Mouse (Mus musculus): ENCODE measurements around the gene Olfr463. TPM values are rescaled to one million over a fixed set of nuclear protein-coding genes. Genes with fewer than 3 reads are reported as not detected.
"Not testable (repeated sequence)": the region's sequence is repeated elsewhere in the genome, so short reads cannot be mapped to it uniquely, and the experiment has no call there.

The Olfr463 gene
- not detected for polyA plus RNA-seq (2017; shearing (Covaris generic))

DNA sequence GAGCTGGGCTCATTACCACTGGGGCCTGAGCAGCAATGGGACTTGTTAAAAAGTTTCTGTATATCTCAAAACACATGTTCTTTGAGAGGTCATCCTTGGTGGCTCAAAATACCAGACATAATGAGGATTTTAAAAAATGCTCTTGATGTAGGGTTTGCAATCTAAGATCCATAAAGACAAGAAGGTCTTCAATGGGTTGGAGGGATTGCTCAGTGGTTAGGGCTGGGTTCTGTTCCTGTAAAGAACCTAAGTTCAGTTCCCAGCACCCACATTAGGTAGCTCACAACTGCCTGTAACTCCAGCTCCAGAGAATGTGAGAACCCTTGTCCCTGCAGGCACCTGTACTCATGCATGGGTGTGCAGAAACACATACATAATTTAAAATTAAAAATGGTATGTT lies at the start of gene Olfr463:
Gene Olfr463 (minus strand): TSS at position 101 of the 400 bp plus-strand sequence.
- no peak for ATAC-seq

DNA sequence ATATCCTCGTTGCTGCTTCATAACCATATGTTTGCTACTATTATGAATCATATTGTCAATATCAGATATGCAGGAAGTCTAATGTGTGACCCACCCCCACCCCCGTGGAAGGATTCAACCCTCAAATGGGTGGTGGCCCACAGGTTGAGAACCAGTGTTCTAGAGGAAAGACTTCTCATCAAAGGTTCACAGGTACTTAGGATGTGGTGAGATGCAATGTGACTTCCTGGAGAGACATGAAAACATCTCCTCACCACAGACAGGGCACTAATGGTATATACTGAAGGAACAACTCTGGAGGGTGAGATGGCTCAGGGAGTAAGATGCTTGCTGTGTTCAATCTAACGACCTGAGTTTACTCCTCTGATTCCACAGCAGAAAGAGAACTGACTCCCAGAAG lies 38.3 kb upstream of the Olfr463 start:
- peak; percentile 95 for ATAC-seq

DNA sequence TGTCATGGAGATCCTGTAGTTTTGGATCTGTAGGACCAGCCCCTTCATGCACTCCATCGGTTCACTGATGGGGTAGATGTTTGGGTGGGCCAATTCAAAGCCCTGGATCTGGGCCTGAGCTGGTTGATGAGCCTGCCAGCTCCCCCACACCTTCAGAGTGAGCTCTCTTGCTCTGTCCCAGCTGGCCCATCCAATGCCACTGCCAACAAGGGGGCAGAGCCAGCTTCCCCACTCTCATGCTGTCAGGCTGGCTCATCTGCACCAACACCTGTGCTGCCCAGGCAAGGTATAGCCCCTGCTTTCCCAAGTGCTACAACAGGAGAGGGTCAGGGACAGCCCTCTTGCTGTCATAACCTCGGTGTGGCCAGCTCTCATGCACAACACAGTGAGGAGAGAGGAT lies 36.5 kb upstream of the Olfr463 start:
- ATAC-seq = no peak

DNA sequence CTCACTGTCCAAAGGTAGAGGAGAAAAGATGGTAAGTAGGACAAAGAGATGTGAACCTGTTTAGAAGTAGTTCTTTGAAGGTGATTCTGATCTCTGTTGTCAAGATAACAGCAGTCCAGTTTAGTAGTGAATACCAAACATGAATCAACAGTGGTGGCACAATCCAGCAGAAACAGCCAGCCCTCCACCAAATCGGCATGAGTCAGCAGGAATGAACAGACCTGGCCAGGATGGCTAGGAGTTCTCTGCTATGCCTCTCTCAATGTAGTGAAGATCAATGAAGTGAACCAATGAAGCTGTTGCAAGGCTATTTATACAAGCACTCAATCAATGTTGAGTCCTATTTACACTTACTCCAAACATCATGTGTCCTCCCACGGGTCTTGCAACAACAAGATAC lies 33.2 kb upstream of the Olfr463 start:
- ATAC-seq = no peak

DNA sequence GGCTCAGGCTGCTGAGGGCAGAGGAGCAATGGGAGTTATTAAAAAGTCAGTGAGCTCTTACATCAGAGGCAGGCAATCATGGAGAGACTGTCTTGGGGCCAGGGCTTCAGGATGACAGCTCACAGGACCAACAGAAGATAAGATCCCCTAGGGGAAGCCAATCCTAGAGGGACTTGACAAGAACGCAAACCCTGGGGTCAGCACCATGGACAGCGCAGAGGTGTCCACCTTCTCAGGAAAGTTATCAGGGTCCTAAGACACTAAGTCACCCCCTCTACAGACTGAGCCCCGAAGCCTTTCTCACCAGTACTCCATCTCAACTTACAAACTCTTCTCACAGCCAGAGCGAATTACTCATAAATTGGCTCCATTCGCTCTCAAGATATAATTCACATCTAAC lies 23.8 kb upstream of the Olfr463 start, which contains the start of gene Olfr464:
Gene Olfr464 (minus strand): TSS at position 2 of the 400 bp plus-strand sequence.
- ATAC-seq = no peak

DNA sequence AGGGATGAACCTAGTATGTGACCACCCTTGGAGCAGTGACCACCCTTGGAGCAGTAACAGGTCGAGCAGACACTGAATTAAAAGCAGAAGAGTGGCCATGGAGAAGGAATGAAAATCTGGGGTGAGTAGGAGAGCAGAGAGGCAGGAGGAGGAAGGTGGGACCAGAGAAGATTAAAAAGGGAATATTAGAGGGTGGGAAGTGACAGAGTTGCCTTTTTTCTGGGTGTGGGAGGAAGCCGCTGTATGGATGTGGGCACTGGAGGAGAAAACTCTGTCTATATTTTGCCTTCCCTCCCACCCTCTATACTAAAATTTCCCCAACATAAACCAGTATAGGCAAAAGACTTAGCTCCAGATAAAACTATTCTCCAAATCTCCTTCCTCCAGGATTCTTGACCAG lies 23.1 kb upstream of the Olfr463 start:
- ATAC-seq = no peak

DNA sequence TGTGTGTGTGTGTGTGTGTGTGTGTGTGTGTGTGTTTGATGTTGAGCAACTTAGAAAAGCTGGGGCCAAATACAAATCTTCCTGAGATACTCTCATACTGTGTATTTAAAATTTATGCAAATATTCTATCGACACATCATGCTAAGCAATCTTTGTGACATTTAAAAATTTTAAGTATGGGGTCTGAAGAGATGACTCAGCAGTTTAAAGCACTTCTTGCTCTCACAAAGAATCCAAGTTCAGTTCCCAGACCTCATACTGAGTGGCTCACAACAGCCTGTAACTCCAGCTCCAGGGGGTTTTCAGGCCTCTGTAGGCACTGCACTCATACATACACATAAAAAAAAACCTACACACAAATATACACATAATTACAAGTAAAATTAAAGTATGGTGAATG lies 18.8 kb upstream of the Olfr463 start:
- no peak for ATAC-seq

DNA sequence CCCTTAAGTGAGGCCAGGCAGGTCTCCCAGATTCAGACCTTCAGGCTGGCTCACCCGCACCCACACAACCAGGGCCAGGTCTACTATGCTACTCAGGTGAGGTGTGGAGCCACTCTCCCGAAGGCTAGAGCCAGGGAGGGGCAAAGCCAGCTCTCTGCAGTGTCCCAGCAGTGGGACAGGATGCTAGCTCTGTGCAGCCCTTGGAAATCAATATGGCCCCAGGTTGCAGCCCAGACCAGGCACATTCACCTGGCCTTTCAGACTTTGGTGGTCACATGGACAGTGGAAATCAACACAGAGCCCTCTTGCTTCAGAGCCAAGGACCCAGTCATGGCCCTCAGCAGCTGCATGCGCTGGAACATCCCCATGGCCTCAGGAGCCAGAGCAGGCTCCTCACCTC lies 7.1 kb upstream of the Olfr463 start:
- no peak for ATAC-seq

DNA sequence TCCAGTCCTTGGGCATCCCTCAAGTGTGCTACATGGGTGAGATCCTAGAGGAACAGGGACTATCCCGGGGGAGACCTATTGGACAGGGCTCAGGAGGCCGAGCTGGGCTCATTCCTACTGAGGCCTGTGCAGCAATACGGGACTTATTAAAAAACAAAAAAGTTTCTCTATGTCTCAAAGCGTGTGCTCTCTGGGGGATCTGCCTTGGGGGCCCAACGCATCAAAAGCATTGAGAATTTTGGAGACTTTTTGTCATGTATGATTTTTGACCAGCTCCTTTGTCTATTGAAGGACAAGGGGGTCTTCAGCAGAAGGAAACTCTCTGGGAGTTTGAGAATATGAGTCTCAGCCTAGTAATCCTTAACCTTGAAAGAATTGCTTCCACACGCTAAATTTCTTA lies 5.0 kb downstream of the Olfr463 start, which contains the start of gene Olfr462:
Gene Olfr462 (minus strand): TSS at position 101 of the 400 bp plus-strand sequence.
- ATAC-seq = no peak

DNA sequence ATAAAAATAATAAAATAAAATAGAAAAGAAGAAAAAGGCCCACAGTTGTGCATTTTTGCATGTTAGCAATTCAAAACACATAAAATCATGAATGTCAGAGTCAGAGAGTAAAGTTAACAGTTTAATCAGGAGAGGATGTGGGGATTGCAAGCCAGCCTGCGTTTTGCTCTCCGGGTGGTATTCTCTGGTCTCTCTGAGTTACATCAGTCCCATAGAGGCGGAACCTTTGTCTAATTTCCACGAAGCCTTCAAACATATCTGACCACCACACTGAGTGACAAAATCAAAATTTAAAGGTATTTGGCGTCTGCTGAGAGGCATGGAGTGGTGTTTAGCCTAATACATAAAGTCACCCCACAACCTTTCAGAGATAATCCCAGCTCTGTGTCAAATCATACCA lies 12.3 kb downstream of the Olfr463 start:
- ATAC-seq = no peak

DNA sequence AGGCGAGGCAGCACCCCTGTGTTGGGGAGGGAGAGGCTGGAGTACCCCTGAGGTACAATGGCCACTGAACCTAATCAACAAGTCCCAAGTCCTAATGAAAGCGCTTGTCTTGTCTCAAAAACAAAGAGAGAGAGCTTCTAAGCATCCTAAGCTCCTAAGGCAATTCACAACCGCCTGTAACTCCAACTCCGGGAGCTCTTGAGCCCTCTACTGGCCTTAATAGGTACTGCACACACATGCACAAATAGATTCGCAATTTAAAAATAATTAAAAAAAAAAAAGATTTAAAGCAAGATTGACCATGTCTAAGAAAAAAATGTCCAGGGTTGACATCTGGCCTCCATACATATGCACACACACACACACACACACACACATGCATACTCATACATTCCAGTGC lies 13.7 kb downstream of the Olfr463 start:
- ATAC-seq = no peak

DNA sequence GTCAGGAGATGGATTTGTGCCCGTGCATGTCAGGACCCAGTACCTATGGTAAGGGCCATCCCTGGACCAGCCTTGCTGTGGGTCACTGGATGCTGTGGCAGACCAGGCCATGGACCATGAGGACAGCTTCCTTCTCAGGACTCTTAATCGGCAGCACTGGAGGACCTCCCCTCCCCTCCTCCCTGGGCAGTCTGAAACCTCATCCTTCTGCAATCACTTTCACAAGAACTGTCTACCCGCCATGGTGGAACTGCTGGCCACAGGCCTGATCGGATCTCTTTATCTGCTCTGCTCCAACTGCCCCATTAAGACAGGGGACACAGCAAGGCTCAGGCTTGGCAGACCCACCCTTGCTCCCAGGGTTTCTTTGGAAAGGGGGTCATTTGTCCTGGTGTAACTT lies 15.5 kb downstream of the Olfr463 start:
- ATAC-seq = no peak

DNA sequence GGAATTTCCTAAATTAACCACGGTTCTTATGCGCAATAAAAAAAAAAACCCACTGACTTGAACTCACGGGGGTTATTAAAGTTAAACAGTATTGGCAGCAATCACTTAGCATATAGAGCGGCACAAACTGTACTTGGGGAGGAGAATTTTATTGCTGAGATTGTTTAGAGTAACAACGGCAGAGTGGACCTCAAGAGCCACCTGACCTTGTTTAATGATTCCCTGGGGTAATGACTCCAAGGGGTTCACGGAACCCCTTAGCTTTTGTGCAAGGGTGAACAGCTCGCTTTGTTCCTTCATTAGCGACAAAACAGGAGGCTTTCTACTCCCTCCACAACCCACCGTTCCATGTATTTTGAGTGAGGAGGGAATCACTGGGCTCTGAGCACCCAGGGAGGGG lies 17.4 kb downstream of the Olfr463 start:
- ATAC-seq = no peak

DNA sequence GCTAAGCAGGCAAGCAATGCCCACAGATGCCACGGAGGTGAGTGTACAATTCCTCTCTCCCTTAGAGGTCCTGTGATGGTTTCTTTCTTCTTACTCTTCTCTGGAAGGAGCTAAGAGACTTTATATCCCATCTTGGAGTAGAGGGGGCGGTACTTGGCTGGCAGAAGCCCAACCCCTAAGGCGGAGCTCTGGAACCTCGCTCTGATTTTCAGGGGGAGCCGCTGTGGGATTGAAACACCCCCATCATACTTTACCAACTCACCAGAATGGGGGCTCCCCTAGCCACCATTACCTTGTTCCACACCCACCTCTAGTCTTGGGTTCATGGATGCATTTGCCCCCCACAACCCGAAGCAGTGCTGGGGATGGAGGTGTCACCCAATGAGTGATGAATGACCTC lies 21.8 kb downstream of the Olfr463 start, which contains the start of gene Epx:
Gene Epx (minus strand): TSS at position 101 of the 400 bp plus-strand sequence.
- ATAC-seq = no peak

DNA sequence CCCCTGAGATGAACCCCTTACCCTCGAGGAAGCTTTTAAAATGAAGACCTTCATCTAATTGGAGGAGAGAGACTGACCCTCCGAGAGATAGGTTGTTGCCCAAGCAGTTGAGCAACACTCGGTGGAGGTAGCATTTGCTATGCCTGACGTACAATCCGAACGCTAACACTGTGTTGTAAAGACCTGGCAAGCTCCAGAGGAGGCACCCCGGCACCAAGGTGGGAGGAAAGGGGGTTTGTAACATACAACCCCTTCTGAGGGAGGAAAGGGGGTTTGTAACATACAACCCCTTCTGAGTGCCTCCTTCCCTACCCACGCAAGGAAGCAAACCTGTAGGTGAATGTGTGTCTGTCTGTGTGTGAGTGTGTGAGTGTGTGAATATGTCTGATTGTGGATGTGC lies 25.4 kb downstream of the Olfr463 start:
- no peak for ATAC-seq

DNA sequence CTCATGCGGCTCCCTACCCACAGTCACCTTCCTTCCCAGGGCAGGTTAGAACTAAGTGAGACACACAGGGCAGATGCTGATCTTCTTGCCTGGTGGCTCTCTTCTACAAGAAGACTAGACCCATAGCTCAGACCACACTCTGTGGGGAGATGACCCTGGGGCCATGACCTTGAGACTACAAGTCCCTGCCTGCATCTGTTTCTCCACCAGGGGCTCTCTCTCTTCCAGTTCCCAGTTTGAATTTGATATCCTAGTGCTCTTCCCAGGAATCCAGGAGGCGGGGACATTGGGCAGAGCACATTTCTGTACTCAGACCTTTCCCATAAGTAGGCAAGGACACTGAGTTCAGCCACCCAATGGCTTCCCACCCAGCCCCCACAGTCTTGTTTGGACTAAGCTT lies 27.1 kb downstream of the Olfr463 start:
- no peak for ATAC-seq

DNA sequence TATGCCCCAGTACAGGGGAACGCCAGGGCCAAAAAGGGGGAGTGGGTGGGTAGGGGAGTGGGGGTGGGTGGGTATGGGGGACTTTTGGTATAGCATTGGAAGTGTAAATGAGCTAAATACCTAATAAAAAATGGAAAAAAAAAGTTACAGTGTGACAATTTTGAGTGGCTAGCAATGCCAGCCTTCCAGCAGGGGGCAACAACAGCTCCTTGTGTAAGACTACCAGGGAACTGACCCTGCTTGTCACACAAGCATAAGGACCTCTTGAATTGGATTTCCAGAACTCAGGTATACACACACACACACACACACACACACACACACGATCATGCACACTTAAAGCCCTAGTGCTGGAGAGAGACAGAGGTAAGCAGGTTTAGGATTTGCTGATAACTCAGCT lies 30.3 kb downstream of the Olfr463 start:
- not testable (repeated sequence) for ATAC-seq

DNA sequence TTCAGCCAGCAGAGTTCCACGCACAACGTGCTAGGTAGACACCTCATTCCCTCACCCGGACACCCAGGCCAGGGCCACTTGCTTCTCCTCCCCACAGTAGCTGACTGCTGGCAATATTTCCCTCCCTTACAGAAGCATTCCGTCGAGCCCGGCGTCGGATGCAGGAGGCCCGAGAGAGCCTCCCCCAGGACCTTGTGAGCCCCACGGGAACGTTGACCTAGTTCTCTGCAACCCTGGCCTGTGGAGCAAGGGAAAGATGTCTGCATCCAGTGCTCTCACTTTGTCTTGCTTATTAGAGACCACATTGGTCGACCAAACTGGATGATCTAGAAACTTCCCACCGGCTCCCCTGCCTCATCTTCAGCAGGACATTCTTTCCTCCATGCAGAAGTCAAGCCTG lies 34.4 kb downstream of the Olfr463 start:
- no peak for ATAC-seq

DNA sequence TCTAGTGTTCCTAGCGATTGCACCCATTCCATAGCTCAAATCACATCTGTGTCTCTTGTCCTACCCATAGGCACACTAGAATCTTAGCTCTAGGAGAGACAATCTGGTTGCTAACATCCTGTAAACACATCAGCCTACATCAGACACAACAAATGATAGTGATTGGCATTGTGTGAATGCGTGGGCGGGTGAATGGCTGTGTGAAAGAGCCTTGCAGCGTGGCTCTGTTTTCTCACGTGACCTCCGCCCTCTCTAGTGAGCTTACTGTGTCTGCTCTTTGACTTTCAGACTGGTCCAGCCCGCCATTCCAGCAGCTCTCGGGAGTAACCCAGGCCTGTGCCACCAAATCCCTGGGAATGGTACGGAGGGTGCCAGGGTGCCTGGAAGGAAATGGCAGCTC lies 36.8 kb downstream of the Olfr463 start:
- peak; percentile 48 for ATAC-seq

DNA sequence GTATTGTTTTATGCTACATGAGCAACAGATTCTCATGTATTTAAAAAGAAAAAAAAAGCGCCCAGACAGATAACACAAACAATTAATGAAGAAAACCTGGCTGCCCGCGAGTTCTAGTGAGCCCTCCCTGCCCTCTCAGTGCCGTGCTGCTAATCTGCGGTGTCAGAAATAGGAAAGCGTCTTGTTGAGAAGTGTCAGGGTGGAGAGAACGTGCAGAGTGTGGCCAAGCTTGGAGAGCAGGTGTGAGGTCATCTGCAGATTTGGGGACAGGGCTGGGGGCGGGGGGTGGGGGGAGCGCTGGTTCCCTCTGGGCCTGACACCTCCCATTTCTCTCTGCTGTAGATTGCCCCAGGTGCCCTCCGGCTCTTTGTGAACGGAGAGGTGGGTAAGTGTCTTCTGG lies 37.9 kb downstream of the Olfr463 start:
- no peak for ATAC-seq

DNA sequence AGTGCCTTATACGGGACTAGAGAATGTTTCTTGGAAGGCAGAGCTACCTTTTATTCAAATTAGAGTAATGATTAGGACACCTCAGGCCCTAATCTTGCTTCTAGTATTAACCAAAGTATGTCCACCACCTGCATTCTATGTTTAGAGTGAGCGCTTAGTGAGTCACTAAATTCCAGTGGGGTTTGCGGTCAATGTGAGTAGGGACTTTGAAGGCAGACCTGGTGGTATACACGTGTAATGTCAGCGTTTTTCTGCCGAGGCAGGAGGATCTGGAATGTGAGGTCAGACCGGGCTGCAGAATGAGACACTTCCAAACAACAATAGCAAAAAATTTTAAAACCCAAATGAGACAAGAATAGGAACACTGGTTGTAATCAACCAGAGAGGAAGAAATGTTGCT lies 42.6 kb downstream of the Olfr463 start:
- no peak for ATAC-seq

DNA sequence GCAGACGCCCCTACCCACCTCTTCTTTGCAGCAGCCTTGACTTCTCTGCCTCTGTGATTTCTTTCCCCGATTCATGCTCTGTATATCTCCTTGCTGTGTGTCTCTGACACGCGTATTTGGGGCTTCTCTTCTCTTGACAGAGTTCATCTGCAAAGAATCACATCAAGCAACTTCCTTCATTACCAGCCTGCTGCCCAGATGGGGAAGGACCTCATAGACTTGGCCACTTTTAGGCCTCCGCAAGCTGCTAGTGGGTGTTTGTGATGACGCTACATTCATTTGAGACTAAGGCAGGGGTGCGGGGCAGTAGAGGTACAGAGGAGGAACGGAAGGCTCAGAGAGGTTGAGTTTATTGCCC lies 43.6 kb downstream of the Olfr463 start:
- peak; percentile 17 for ATAC-seq

DNA sequence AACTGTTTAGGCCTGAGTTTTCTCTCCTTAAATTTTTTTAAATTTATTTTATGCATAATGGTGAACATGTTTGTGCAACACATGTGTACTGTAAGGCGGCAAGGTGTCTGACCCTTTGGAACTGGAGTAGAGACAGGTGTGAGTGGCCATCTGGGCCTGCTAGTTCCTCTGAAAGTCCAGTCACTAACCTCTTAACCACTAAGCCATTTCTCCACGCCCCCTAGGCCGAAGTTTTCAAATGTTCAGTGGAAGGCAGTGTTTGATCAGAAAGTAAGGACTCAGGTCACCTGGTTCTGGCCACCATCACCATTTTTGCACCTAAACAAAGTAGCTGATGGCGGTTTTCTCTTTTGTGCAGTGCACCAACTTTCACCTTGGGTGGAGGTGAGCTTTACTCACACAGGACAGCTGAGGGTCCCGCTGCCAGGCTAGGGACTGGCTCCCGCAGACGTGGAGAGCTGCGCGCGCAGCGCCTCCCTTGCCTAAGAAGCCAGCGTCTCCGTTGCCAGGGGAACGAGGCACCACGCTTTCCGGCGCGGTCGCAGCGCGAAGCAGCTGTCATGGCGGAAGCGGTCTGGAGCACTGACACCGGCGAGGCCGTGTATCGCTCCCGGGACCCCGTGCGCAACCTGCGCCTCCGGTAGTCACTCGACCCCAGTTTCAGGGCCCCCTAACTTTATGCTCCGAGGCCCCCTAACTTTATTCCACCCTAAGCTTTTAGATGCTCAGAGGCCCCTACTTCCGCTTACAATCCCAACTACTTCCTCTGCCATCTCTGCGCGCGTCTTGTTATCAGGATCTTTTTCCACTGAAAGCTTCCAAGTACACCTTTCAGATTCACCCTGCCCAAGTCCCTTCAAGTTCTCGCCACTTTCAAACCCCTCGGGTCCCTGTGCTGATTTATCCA lies 44.2 kb downstream of the Olfr463 start, which contains the start of gene Mks1:
Gene Mks1 (plus strand): TSS at position 526 of the 907 bp plus-strand sequence.
- peak; percentile 99 for ATAC-seq

DNA sequence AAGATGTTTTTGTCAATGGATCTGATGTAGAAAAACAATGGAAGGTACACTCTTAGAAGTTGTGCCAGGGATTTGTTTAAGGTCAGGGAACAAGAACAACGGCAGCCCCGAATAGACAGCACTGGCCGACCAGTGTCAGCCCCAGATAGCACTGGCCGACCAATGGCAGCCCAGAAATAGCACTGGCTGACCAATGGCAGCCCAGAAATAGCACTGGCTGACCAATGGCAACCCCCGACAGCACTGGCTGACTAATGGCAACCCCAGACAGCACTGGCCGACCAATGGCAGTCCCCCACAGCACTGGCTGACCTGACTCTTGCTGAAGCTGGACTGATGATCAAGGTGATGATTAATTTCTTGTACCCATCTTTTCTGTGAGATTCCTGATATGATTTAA lies 49.3 kb downstream of the Olfr463 start:
- ATAC-seq = no peak

Data from inflammation-experienced regulatory T-cells, adult 6 months (primary cell).